Mouse (Mus musculus) heart, adult 11 months (tissue): ENCODE measurements at regions not wholly inside any gene's neighbourhood (a gene's known extent, or its start where the extent isn't known, plus 50 kb on each side); places are given as distances from the start of the nearest gene placed in this dataset.

Source experiments
- DNase-seq: peaks from one replicate; pipeline ENCODE4 v3.0.0; 2022

GRCm38 (mm10) chr11:14520591-14520990, 78.5 kb upstream of the Pom121l12 start:
- DNase-seq = no peak

GRCm38 (mm10) chr11:14521697-14522366, 77.2 kb upstream of the Pom121l12 start:
- DNase-seq = peak; percentile 44
